Mouse (Mus musculus): ENCODE results near the gene Adgrg3. TPM values are rescaled to one million over a fixed set of nuclear protein-coding genes. Genes with fewer than 3 reads are reported as not detected.

Adgrg3 gene
- total RNA-seq, 2 experiments from 2014 or later = 2.0 to 3.4 TPM

DNA sequence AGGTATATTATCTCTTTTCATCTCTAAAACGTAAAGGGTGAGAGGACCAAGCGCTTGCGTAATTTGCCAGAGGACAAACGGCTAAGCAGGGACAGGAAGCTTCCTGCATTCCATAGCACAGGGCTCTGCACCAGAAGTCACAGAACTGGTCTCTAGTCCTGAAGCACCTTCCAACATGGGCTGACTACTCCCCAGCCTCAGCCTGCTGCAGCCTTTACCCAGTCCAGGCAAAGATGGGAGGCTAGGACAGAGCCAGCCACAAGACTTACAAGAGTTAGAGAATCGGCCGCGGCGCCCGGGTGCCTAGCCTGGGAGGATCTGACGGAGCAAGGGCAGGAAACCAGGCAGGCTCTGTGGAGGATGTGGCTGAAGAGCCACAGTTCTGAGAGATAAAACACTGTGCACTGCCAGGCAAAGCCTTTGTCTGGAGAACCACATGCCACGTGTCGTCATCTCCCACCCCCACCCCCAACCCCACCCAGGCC is 2.8 kb downstream of the Adgrg3 start:
- peak; percentile 35 to 42 for DNase-seq
- intact Hi-C loops (cut with DNase I) = loop anchor here (5.0 kb wide), 1 partner anchor 182 kb away; the partner anchor contains the start of gene Kifc3

DNA sequence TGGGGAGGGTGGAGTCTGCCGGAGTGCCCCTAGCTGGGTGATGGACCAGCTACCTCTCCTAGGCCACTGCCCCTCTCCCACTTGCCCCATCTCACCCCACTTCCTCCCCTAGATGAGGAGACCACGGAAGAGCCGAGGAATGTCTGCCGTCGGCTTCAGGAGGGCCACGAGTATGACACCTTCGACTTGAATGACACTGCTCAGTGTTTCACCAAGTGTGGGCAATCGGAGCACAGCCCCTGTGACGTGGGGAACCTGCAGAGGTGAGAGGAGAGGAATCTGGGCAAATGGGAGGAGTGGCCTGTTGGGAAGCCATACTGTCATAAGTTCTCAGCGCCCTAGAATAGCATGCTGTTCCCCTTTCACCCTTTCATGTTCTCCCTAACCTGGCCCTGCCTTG is 3.3 kb downstream of the Adgrg3 start:
- no peak for DNase-seq
- intact Hi-C loops (cut with DNase I) = loop anchor here (5.0 kb wide), 1 partner anchor 181 kb away; the partner anchor contains the start of gene Kifc3

DNA sequence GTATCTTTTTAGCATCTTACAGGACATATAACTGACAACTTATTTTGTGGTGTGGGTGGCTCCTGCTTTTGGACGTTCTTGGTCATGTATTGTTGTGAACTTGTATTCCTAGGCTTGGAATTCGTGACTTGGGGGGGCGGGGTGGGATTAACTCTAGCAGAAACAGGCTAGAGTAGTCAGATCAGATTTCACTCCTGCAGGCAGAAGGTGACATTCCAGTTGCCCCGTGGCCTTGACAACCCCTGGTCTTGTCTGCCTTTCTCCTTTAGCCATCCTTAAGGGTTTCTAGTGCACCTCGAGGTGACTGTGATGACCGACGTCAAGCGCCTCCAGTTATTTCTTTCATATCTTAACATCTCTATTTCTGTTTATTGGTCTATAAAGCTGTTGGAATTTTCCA is 5.7 kb downstream of the Adgrg3 start:
- intact Hi-C loops (cut with DNase I) = loop anchor here (5.0 kb wide), 1 partner anchor 179 kb away; the partner anchor contains the start of gene Kifc3
- DNase-seq = no peak

DNA sequence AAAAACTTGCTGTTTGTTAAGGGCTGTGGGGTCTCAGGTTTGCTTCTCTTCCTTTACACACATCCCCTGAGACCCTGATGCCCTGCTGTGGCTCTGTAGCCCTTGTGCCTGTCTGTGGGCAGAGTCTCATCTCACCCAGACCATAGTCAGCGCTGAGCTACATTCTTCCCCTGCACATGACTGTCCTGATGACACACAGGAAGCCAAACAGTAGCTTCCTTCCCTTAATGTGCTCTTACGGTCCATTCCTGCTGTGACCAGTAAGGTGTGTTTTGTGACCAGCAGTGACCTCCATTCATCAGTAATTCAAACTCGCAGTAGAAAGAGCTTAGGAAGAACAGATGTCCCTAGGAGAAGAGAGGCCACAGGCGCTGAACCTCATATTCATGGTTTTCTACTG is 6.9 kb downstream of the Adgrg3 start:
- no peak for DNase-seq
- intact Hi-C loops (cut with DNase I) = loop anchor here (5.0 kb wide), 1 partner anchor 178 kb away; the partner anchor contains the start of gene Kifc3

DNA sequence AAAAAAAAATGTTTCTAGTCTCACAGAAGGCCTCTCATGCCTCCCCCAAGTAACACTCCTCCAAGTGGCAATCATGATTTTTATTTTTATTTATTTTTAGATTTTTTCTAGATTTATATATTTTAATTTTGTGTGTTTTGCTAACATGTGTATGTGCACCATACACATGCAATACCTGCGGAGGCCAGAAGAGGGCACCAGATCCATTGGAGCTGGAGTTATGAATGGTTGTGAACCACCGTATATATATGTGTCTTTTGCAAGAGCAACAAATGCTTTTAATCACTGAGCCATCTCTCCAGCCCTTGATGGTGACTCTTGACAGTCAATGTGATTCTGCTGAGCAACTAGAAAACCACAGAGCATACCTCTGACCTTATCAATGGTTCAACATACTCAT is 7.9 kb downstream of the Adgrg3 start:
- intact Hi-C loops (cut with DNase I) = loop anchor here (5.0 kb wide), 1 partner anchor 52 kb away; no protein-coding TSS in a partner anchor
- peak in 1 of 2 experiments; percentile 25 for DNase-seq

DNA sequence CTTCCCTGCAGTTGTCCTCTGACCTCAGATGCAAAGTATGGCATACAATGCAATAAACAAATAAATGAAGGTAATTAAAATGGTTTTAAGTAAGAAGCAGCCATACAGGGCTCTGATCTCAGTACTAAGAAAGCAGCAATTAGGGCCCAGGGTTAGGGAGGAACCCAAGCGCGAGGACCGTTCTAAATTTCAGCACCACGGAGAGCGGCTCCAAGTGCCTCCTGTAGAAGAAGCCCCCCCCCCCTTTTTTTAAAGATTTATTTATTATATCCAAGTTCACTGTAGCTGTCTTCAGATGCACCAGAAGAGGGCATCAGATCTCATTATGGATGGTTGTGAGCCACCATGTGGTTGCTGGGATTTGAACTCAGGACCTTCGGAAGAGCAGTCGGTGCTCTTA is 10.9 kb downstream of the Adgrg3 start:
- DNase-seq = peak in 1 of 2 experiments; percentile 29
- intact Hi-C loops (cut with DNase I) = loop anchor here (5.0 kb wide), 1 partner anchor 49 kb away; no protein-coding TSS in a partner anchor

DNA sequence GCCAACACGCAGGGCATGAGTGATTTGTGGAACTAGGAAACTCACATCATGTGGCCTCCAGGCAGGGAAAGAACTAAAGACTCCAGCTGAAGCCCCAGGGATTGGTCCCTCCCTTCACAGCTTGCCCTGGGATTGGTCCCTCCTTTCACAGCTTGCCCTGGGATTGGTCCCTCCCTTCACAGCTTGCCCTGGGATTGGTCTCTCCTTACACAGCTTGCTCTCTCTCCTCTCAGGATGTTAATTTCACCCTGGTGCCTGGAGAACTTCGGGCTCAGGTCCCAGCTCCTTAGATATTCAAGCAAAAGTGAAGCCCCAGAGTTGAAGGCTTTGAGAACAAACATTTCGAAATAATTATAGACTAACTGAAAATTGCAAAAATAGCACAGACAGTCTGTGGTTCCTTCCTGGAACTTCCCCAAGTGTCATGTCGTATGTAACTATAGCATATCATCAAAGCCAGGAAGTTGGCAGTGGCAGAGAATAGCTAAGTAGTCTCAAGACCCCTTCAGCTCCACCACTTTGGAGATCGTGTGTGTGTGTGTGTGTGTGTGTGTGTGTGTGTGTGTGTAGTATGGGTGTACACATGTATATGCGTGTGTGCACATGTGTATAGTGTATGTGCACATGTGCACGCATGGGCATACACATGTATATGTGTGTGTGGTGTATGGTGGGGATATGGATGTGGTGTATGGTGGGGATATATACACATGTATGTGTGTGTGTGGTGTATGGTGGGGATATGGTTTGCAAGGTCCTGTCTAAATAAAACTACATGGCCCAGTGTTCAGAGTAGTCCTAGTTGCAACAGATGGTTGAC is 19.8 kb downstream of the Adgrg3 start:
- intact Hi-C loops (cut with DNase I) = no loop called here
- peak; percentile 30 to 52 for DNase-seq

DNA sequence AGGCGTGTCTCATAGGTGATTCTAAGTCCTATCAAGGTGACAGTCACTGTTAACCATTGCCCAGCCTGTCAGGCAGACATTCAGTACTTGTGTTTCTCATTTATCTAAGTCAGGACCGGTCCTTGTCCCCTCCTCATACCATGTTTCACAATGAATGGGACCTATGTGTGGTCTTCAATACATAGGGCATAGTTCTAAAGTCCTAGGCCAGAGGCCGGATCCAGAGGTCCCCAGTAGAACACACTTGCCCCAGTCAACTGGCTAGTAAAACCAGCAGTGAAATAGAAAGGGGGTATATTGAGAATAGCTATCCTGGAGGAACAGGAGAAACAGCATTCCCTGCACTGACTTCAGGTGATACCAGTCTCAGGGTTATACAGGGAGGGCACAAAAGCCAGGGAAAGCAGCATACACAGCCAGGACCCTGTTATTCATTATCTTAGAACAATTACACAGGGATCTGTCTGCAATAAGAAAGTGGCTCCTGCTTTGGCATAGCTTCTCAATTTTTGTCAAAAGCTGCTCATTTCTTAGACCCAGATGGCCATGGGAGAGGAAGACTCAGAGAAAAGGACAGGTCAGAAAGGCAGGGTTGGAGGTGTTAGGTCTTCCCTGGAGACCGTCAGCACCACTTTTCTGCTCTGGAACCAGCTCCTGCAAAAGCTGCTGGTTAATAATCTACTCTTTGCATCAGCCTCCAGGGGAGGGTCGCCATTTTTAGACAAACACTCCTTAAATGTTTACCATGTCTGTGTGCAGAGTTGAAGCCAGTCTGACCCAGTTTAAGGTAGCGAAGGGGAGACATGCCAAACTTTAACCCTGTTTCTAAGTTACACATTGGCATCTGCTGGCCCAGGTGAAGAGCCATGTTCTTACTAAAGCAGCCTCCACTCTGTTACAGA is 24.6 kb downstream of the Adgrg3 start:
- DNase-seq = no peak
- intact Hi-C loops (cut with DNase I) = no loop called here

DNA sequence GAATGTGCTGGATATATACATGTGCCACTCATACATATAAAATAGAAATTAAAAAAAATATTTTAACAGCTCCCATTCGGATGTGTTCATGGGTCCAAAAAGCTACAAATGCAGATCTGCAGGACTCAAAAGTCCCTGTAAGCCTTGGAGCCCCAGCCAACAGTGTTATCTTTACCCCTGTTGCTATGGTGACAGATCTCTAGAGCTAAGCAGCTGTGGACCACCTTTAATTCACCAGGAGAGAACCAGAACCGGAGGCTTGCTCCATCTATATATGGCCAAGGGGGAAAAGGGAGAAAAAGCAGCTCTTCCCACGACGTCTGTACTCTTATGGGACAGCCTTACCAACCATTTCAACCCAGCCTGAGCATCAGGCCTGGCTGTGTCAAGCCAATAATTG is 27.3 kb downstream of the Adgrg3 start:
- DNase-seq = no peak
- intact Hi-C loops (cut with DNase I) = no loop called here

DNA sequence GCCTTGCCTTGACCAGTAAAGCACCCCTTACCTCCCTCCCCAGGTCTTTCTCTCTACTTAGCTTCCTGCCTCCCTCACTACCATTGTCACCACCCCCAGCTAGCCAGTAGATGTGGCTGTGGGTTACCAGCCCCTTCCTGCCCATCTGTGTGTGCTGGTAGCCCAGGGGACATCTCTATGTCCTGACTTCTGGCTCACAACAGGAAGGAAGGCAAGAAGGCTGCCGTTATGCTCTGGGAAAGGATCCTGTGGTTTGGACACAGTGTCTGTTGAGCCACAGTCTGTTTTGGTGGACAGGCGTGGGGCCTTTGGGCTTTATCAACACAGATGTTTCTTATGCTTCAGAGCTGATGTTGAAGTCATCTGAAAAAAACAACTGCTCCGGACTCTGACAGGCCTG is 29.5 kb downstream of the Adgrg3 start:
- intact Hi-C loops (cut with DNase I) = no loop called here
- peak in 1 of 2 experiments; percentile 23 for DNase-seq

DNA sequence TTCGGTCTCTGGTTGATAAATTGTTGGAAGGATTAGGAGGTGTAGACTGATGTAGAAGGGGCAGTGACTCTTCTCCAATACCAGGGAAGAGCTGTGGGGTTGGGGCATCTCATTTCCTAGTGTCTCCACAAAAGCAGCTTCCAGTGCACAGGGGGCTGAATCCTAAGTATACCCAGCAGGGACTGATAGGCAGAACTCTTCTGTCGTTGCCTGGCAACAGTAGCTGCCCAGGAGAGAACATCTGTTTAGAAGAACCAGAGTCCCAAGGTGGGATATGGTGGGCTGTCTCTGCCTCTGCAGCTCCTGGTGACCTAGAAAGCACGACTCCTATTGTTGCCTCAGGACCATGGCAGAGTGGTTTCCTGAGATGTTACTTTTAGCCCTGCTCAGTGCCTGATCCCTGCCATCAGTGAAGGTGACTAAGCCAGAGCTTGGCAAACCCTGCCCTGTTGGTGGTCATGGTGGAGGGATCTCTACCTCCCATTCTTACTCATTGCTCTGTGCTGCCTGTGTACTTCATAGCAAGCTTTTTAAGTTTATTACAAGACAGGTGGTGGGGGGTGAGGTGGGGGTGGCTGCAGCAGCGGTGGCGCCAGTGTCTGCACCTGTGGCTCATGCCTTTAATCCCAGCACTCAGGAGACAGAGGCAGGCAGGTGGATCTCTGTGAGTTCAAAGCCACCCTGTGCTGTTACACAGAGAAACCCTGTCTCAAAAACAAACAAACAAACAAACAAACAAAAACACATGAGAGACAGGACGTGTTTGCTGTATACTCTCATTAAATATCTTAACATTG is 30.6 kb downstream of the Adgrg3 start:
- no peak for DNase-seq

DNA sequence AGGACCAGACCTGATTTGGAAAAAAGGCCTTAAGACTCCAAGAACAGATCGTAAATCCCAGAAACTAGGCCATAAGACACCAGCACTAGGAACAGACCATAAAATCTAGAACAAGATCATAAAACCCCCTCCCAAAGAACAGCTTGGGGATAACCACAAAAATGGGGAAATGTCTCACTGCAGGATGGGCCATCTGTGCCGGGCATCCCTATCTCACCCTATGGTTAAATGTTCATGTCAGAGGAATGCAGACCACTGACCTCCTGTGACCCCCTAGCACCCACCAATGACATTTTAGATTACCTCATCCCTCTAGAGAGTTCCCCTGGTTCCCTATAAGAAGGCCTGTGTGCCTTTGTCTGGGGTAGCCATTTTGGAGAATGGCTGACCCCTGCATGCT is 32.1 kb downstream of the Adgrg3 start:
- intact Hi-C loops (cut with DNase I) = no loop called here
- no peak for DNase-seq

More for the DNA sequence above, 30.6 kb downstream of the Adgrg3 start:
- intact Hi-C loops (cut with DNase I) = no loop called here

DNA sequence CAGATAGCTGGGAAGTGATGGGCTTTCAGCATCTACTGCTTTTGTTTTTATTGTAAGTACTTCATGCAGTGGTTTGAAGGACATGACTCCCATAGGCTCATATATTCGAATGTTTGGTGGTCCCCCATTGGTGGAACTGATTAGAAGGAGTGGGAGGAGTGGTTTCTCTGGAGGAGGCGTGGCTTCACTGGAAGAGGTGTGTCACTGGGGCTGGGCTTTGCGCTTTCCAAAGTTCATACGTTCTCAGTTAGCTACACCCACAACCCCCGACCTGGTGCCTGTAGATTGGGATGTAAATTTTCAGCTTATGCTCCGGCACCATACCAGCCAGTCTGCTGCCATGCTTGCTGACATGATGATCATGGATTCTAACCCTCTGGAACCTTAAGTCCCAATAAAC is 36.9 kb downstream of the Adgrg3 start:
- DNase-seq = no peak
- intact Hi-C loops (cut with DNase I) = no loop called here

DNA sequence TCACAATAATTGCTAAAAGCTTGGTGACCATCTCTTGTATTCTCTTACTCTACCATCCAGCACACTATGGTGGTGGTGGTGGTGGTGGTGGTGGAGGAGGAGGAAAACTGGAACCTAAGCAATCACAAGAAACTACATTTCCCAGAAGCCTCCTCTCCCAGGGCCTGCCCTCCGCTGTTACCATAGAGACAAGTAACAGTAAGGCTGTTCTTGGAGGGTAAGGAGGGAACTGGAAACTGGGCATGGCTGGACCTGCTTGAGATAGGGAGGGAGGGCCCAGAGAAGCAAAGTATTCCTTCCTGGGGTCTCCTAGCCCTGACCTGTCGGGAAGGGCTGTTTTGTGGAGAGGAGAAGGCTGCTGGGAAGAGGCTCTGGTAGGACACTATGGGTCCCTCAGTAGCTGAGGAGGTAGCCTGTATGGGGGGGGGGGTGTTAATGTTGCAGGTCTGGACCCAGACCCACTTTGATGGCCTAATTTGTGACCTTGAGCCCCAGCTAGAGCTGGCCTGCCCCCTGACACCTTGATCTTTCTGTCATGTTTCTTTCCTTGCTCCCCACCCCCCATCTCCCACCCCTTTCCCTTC is 37.5 kb downstream of the Adgrg3 start, which contains the start of gene Drc7:
Gene Drc7 (plus strand): TSS at position 177 of the 584 bp plus-strand sequence.
- intact Hi-C loops (cut with DNase I) = no loop called here
- DNase-seq = peak in 1 of 2 experiments; percentile 21

DNA sequence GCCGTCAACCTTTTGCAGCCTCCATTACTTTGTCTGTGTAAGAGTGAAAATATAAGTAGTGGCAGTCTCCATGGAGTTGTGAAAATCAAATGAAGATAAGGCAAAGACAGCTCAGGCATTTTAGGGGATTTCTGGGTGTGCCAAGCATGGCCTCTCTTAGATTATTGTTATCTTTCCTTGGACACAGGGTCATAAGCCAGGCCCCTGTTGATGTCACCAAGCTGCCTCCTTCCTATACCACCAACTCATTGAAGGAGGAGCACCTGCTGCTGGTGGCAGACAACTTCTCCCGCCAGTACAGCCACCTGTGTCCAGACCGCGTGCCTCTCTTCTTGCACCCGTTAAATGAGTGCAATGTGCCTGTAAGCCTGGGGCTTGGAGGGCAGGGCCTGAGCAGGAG is 38.9 kb downstream of the Adgrg3 start:
- no peak for DNase-seq
- intact Hi-C loops (cut with DNase I) = no loop called here

DNA sequence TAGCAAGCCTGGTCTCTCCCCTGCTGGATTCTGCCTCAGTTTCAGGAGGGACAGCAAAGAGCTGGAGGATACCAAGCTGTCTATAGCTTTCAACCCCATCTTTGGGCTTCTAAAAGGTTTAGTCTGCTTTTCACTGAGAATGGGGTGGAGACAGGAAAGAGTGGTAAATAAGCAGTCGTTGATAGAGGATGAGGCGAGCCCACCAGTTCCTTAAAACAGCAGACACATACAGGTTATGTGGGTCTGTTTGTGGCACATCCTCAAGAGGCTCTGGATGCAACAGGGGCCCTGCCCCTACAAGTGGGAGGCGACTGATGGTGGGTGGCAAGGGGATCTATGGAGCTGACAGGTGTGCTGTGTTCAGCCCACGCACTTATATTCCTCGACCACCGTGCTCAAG is 41.2 kb downstream of the Adgrg3 start:
- intact Hi-C loops (cut with DNase I) = no loop called here
- no peak for DNase-seq

DNA sequence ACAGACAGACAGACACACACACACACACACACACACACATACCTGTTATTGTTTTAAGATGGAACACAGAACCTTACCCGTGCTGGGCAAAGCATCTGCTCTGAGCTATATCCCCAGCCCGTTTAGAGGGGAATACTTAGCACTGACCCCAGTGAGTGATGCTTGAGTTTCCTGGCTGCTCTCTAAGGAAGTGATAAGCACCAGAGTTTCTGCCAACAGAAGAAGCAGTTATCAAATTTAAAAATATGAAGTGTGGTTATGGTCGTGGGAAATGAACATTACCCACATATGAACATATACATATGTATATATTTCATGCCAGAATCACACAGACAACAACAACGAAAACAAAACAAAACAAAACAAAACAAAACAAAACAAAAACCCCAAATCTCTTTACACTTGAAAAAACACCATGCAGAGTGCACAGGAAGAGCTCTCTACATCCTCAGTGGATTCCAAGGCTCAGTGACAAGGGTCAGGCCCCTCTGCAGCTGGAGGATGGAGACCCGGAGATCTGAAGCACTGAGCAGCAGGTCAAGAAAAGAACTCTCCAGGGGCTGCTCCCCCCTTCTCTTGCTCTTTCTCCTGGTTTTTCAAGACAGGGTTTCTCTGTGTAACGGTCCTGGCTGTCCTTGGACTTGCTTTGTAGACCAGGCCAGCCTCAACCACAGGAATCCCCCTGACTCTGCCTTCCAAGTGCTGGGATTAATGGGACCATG is 42.5 kb downstream of the Adgrg3 start:
- intact Hi-C loops (cut with DNase I) = no loop called here
- DNase-seq = no peak

DNA sequence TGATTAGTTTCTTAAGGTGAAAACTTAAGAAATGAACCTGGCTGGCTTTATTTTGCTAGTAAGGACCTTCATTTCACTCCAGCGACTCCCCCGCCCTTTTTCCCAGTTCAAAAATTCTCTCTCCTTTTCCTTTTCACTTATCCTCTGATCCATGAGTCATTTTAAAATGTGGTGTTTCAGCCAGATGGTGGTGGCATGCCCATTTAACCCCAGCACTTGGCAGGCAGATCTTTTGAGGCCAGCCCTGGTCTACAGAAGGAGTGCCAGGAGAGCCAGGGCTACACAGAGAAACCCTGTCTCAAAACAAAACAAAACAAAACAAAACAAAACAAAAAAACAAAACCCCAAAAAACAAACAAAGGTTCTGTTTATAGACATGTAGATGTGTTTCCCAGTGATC is 47.0 kb downstream of the Adgrg3 start:
- intact Hi-C loops (cut with DNase I) = no loop called here
- no peak for DNase-seq

DNA sequence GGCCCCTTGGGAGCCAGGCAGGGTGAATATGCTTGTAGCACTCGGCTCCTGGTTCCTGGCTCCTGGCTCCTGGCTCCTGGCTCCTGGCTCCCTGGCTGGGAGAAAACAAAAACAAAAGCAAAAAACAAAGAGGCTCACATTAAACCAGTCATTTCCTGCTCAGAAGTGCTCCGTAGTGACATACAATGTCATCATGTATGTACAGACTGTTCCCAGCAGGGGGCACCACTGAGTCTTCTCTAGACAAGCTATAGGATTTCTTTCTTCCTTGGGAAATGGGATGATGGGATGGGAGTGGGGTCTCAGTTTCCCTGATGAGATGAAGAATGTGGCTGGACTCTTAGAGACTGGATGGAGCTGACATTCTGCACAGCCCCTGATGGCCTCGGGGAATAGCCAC is 50.1 kb downstream of the Adgrg3 start:
- intact Hi-C loops (cut with DNase I) = no loop called here

More for the DNA sequence above, 50.1 kb downstream of the Adgrg3 start:
- peak; percentile 37 to 57 for DNase-seq

Measured in heart, postnatal 10 days (tissue).